Mouse (Mus musculus) MEL (cell line): ENCODE data around the gene Mroh2a. TPM values are rescaled to one million over a fixed set of nuclear protein-coding genes. Genes with fewer than 3 reads are reported as not detected.
A peak's percentile ranks its signal among the peaks of the same experiment; 100 is the strongest.

Experiments used
- DNase-seq: peaks from one replicate; pipeline ENCODE4 v3.0.0; 2011; ENCODE audit warnings: low read depth, low spot score
- H3K27ac ChIP-seq: 2 replicates; pipeline ENCODE4 v1.5.1; 2012; ENCODE audit warnings: low read depth, mild to moderate bottlenecking, control low read depth, low read length, moderate library complexity; ENCODE audit not compliant: control insufficient read depth
- H3K27me3 ChIP-seq, 2 experiments: fragments of 150-350 bp in 1 of 2; sonication (generic) in 1 of 2; 2 replicates each; pipeline ENCODE4 v1.6.1; 2012; ENCODE audit warnings: low read length in 2 of 2, mild to moderate bottlenecking in 2 of 2, improper control_type of control experiment in 1 of 2, moderate library complexity in 1 of 2; ENCODE audit not compliant: insufficient read depth in 2 of 2, control insufficient read depth in 1 of 2
- H3K36me3 ChIP-seq, 2 experiments: 2 replicates each; pipeline ENCODE4 v1.6.1; 2012 to 2014; ENCODE audit warnings: low read length in 2 of 2, improper control_type of control experiment in 1 of 2, inconsistent platforms in 1 of 2, mild to moderate bottlenecking in 1 of 2; ENCODE audit not compliant: insufficient read depth in 2 of 2, control insufficient read depth in 1 of 2
- H3K4me1 ChIP-seq, 2 experiments: fragments of 150-350 bp in 1 of 2; sonication (generic) in 1 of 2; 2 replicates each; pipeline ENCODE4 v1.6.1; 2012; ENCODE audit warnings: low read length in 2 of 2, improper control_type of control experiment in 1 of 2, mild to moderate bottlenecking in 1 of 2; ENCODE audit not compliant: insufficient read depth in 2 of 2, control insufficient read depth in 1 of 2
- H3K4me3 ChIP-seq, 2 experiments: fragments of 150-350 bp in 1 of 2; sonication (generic) in 1 of 2; 2 replicates each; pipeline ENCODE4 v1.5.1; 2012; ENCODE audit warnings: low read depth in 2 of 2, low read length in 2 of 2, mild to moderate bottlenecking in 2 of 2, moderate library complexity in 2 of 2, control low read depth in 1 of 2, improper control_type of control experiment in 1 of 2; ENCODE audit not compliant: control insufficient read depth in 1 of 2, insufficient read depth in 1 of 2
- H3K79me2 ChIP-seq: 2 replicates; pipeline ENCODE4 v1.6.1; 2012; ENCODE audit warnings: mild to moderate bottlenecking, low read length, moderate library complexity; ENCODE audit not compliant: control insufficient read depth, poor library complexity, insufficient read depth
- H3K9ac ChIP-seq: 2 replicates; pipeline ENCODE4 v1.6.1; 2012; ENCODE audit warnings: low read depth, mild to moderate bottlenecking, control low read depth, low read length, moderate library complexity; ENCODE audit not compliant: control insufficient read depth, poor library complexity, severe bottlenecking
- H3K9me3 ChIP-seq: fragments of 150-350 bp; sonication (generic); replicated peaks from 2 replicates; pipeline ENCODE4 v1.6.1; 2012; ENCODE audit warnings: mild to moderate bottlenecking, low read length, improper control_type of control experiment, moderate library complexity; ENCODE audit not compliant: insufficient read depth
- BHLHE40 ChIP-seq: IDR thresholded peaks from 2 replicates; pipeline ENCODE4 v1.6.1; 2012; ENCODE audit warnings: low read depth, mild to moderate bottlenecking, inconsistent platforms, low read length, improper control_type of control experiment, borderline replicate concordance
- CHD2 ChIP-seq: IDR thresholded peaks from 2 replicates; pipeline ENCODE4 v1.6.1; 2011; ENCODE audit warnings: low read length, improper control_type of control experiment
- CTCF ChIP-seq, 3 experiments: IDR thresholded peaks in 2 of 3; conservative IDR thresholded peaks in 1 of 3; 2 replicates each; pipeline ENCODE4 v1.5.1; 2011 to 2012; ENCODE audit warnings: low read length in 3 of 3, low read depth in 2 of 3, mild to moderate bottlenecking in 2 of 3, improper control_type of control experiment in 1 of 3, inconsistent platforms in 1 of 3, mixed read lengths in 1 of 3, moderate library complexity in 1 of 3; ENCODE audit not compliant: control insufficient read depth in 1 of 3, insufficient read depth in 1 of 3, poor library complexity in 1 of 3, severe bottlenecking in 1 of 3
- EP300 ChIP-seq, 2 experiments: IDR thresholded peaks; 2 replicates each; pipeline ENCODE4 v1.6.1; 2011; ENCODE audit warnings: improper control_type of control experiment in 2 of 2, low read length in 2 of 2, low read depth in 1 of 2, mild to moderate bottlenecking in 1 of 2
- MYB ChIP-seq: IDR thresholded peaks from 2 replicates; pipeline ENCODE4 v1.6.1; 2011; ENCODE audit warnings: mild to moderate bottlenecking, low read depth, low read length, improper control_type of control experiment
- POLR2AphosphoS5 ChIP-seq: IDR thresholded peaks from 2 replicates; pipeline ENCODE4 v1.6.1; 2012; ENCODE audit warnings: low read depth, borderline replicate concordance, mild to moderate bottlenecking, inconsistent platforms, low read length, moderate library complexity, mixed read lengths
- SIN3A ChIP-seq: IDR thresholded peaks from 2 replicates; pipeline ENCODE4 v1.6.1; 2012; ENCODE audit warnings: low read length, improper control_type of control experiment, inconsistent platforms
- TBP ChIP-seq: IDR thresholded peaks from 2 replicates; pipeline ENCODE4 v1.8.0; 2011; ENCODE audit warnings: low read depth, low read length, improper control_type of control experiment
- UBTF ChIP-seq: IDR thresholded peaks from 2 replicates; pipeline ENCODE4 v1.6.1; 2012; ENCODE audit warnings: low read depth, mild to moderate bottlenecking, inconsistent platforms, low read length, improper control_type of control experiment, moderate library complexity, borderline replicate concordance; ENCODE audit not compliant: insufficient read depth
- USF2 ChIP-seq, 2 experiments: IDR thresholded peaks; 2 replicates each; pipeline ENCODE4 v1.6.1; 2011 to 2012; ENCODE audit warnings: improper control_type of control experiment in 2 of 2, low read length in 2 of 2, borderline replicate concordance in 1 of 2, inconsistent platforms in 1 of 2, low read depth in 1 of 2, mild to moderate bottlenecking in 1 of 2; ENCODE audit not compliant: insufficient read depth in 1 of 2
- ZMIZ1 ChIP-seq: IDR thresholded peaks from 2 replicates; pipeline ENCODE4 v1.6.1; 2012; ENCODE audit warnings: low read depth, mild to moderate bottlenecking, inconsistent platforms, low read length, improper control_type of control experiment, moderate library complexity
- ZNF384 ChIP-seq: IDR thresholded peaks from 2 replicates; pipeline ENCODE4 v1.6.1; 2012; ENCODE audit warnings: low read depth, mild to moderate bottlenecking, inconsistent platforms, low read length, improper control_type of control experiment
- polyA plus RNA-seq, 2 experiments: library from polyadenylated mRNA; stranded (reverse) in 1 of 2; unstranded in 1 of 2; fragments of >175 nt in 1 of 2; fragments of >200 nt in 1 of 2; gene quantifications; 2 replicates each; pipeline versions ENCODE4 v1.2.1 to v1.2.4; 2012; ENCODE audit warnings: low replicate concordance in 2 of 2, low read depth in 1 of 2; ENCODE audit not compliant: insufficient read length in 2 of 2, insufficient read depth in 1 of 2, missing spikeins in 1 of 2
- total RNA-seq: library from RNA; depleted of rRNA; stranded (reverse); fragments of 300-350 nt; gene quantifications from 2 replicates; pipeline ENCODE4 v1.2.3, GENCODE M21; 2012

Gene Mroh2a
- total and polyA plus RNA-seq, 3 experiments, result 0.27 to 2.5 TPM; not detected in 1

GRCm38 (mm10) chr1:88267489-88267888 lies 40.7 kb downstream of the Mroh2a start:
- Histone ChIP-seq H3K9ac (no peak overlapping the region), H3K4me1 (peaks cover 3 to 6% of the 10 kb centered on the region in 2 experiments), H3K27ac (no peak overlapping the region), H3K36me3 (peaks cover 8 to 37% of the 10 kb centered on the region in 2 experiments), H3K4me3 (no peak overlapping the region), H3K27me3 (no peaks in the 10 kb centered on the region), H3K9me3 (no peaks in the 10 kb centered on the region), H3K79me2 (no peaks in the 10 kb centered on the region)
- TF ChIP-seq EP300 (IDR thresholded peaks at IDR 0.05; ENCODE audit: low read depth in 1 of 2, low read length in 2 of 2) (no peak), POLR2AphosphoS5 (0 out of 2 replicates have a peak, but pooled peaks have one; percentile 53)
- no peak for DNase-seq

GRCm38 (mm10) chr1:88268070-88268469 lies 41.3 kb downstream of the Mroh2a start:
- H3K9me3 ChIP-seq, result no peaks in the 10 kb centered on the region
- no peak overlapping the region for H3K9ac ChIP-seq
- peaks cover 2 to 37% of the 10 kb centered on the region in 2 experiments for H3K36me3 ChIP-seq
- TF ChIP-seq ZMIZ1, result no peak
- TF ChIP-seq POLR2AphosphoS5, result no peak
- TF ChIP-seq ZNF384, result no peak
- no peak for TF ChIP-seq BHLHE40
- no peak for TF ChIP-seq USF2 (IDR thresholded peaks at IDR 0.05; ENCODE audit: borderline replicate concordance in 1 of 2, insufficient read depth in 1 of 2, low read depth in 1 of 2, low read length in 2 of 2)
- TF ChIP-seq TBP, result no peak
- TF ChIP-seq CTCF (IDR thresholded peaks at IDR 0.05 in 2 of 3, conservative IDR thresholded peaks at IDR 0.05 in 1 of 3; ENCODE audit: control insufficient read depth in 1 of 3, insufficient read depth in 1 of 3, low read depth in 2 of 3, low read length in 3 of 3, poor library complexity in 1 of 3, severe bottlenecking in 1 of 3), result no peak
- no peak for TF ChIP-seq CHD2
- TF ChIP-seq SIN3A, result no peak
- no peak for TF ChIP-seq MYB
- TF ChIP-seq UBTF, result no peak
- TF ChIP-seq EP300 (IDR thresholded peaks at IDR 0.05; ENCODE audit: low read depth in 1 of 2, low read length in 2 of 2), result no peak
- no peak overlapping the region for H3K4me3 ChIP-seq
- H3K4me1 ChIP-seq, result peaks cover 0 to under 1% of the 10 kb centered on the region in 2 experiments; a peak in 1 of 4 replicates
- DNase-seq, result no peak
- H3K27me3 ChIP-seq, result no peaks in the 10 kb centered on the region
- no peak overlapping the region for H3K27ac ChIP-seq
- no peaks in the 10 kb centered on the region for H3K79me2 ChIP-seq
